Mouse (Mus musculus) bone marrow, adult 2 months (tissue): Measurements from ENCODE around the gene Fads6. TPM values are rescaled to one million over a fixed set of nuclear protein-coding genes. Genes with fewer than 3 reads are reported as not detected.

Source experiments
- H3K27ac ChIP-seq: fragments of 200-500 bp; 2 replicates; pipeline ENCODE4 v1.5.1; 2012; ENCODE audit warnings: low read depth, mild to moderate bottlenecking, control low read depth, inconsistent platforms, low read length; ENCODE audit not compliant: control insufficient read depth, poor library complexity, insufficient read depth
- H3K4me1 ChIP-seq: fragments of 200-500 bp; 2 replicates; pipeline ENCODE4 v1.6.1; 2011; ENCODE audit warnings: low read length; ENCODE audit not compliant: control insufficient read depth, insufficient read depth
- H3K4me3 ChIP-seq: fragments of 200-500 bp; replicated peaks from 2 replicates; pipeline ENCODE3; 2011; ENCODE audit warnings: mild to moderate bottlenecking, low read depth, low read length, control low read depth; ENCODE audit not compliant: control insufficient read depth
- CTCF ChIP-seq: fragments of 200-500 bp; IDR thresholded peaks from 2 replicates; pipeline ENCODE4 v1.5.1; 2011; ENCODE audit warnings: low read length, control low read depth; ENCODE audit not compliant: control insufficient read depth, insufficient read depth
- POLR2A ChIP-seq: fragments of 200-500 bp; IDR thresholded peaks from 2 replicates; pipeline ENCODE4 v1.6.1; 2011; ENCODE audit warnings: low read depth, mild to moderate bottlenecking, control low read depth, low read length, borderline replicate concordance; ENCODE audit not compliant: control insufficient read depth
- WGBS: fragments of 180-500 bp; shearing (Covaris S2); methylation state at CpG from one replicate; pipeline ENCODE4 v1.1.7; 2018; 5-methylcytosine and 5-hydroxymethylcytosine counted together
- polyA plus RNA-seq: library from polyadenylated mRNA; stranded (reverse); fragments of >200 nt; gene quantifications from 2 replicates; pipeline ENCODE4 v1.2.4, GENCODE M21; 2011; ENCODE audit warnings: low replicate concordance; ENCODE audit not compliant: missing spikeins, insufficient read depth, insufficient read length

The Fads6 gene
- polyA plus RNA-seq, 1 experiment, result 1.4 TPM

DNA sequence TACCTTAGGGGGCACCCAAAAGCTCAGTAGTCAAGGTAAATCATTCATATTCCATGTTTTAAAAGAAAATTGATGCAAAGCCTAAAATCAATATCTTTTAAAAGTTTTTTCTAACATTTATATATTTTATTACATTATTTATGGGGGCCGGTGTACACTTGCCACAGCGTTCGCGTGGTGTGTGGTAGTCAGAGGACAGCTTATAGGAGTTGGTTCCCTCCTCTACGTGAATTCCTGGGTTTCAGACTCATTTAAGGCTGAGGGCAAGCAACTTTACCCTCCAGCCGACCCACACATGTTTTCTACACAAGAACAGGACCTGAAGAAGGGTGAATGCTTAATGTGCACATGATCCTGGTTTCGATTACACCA, 19.9 kb downstream of the Fads6 start:
- Histone ChIP-seq H3K4me3 (peak overlapping the region; percentile 74), H3K4me1 (peaks cover 2% of the 10 kb centered on the region; the same call in 1 of the 2 replicates), H3K27ac (peak overlapping the region; percentile 67)
- 12% methylated on average over 7 of the region's 7 CpGs for WGBS
- TF ChIP-seq POLR2A, result no peak
- no peak for TF ChIP-seq CTCF

GRCm38 (mm10) chr11:115276780-115277603, 20.5 kb downstream of the Fads6 start, which contains the start of gene Fdxr:
Gene Fdxr (minus strand): TSS chr11:115277050.
- under 1% methylated on average over 42 of the region's 42 CpGs for WGBS
- peak; percentile 99 for TF ChIP-seq POLR2A
- no peak for TF ChIP-seq CTCF
- peak within 1 kb of the TSS; percentile 80 for H3K27ac ChIP-seq
- H3K4me3 ChIP-seq, result peak within 1 kb of the TSS; percentile 74
- peaks cover 2% of the 10 kb centered on the region; the same call in 1 of the 2 replicates for H3K4me1 ChIP-seq

GRCm38 (mm10) chr11:115275954-115276353, 21.5 kb downstream of the Fads6 start:
- no peak for TF ChIP-seq CTCF
- no peak for TF ChIP-seq POLR2A
- Histone ChIP-seq H3K4me3 (no peak overlapping the region), H3K27ac (no peak overlapping the region), H3K4me1 (peaks cover 2% of the 10 kb centered on the region; the same call in 1 of the 2 replicates)
- WGBS, result 60% methylated on average over 3 of the region's 3 CpGs

DNA sequence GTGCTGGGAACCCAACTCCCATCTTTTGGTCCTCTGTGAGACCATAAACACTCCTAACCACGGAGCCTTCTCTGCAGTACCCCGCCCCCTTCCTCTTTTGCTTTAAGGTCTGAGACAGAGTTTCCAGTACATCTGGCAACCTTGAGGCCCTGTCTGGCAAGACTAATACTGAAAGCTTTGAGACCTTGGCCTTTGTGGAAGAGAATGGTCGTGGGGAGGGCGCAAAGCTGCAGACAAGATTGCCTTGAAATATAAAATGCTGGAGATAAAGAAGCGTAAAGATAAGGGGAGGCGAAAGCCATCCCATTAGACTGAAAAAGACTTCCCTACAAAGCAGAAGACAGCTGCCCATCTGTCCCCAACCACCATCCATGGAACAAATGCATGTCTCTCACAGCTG, 22.0 kb downstream of the Fads6 start:
- 45% methylated on average over 6 of the region's 6 CpGs for WGBS
- TF ChIP-seq POLR2A, result no peak
- no peak for TF ChIP-seq CTCF
- H3K4me3 ChIP-seq, result no peak overlapping the region

GRCm38 (mm10) chr11:115274771-115275170, 22.7 kb downstream of the Fads6 start:
- WGBS, result 96% methylated on average over 6 of the region's 6 CpGs
- Histone ChIP-seq H3K4me3 (no peak overlapping the region), H3K4me1 (peaks cover 2% of the 10 kb centered on the region; the same call in 1 of the 2 replicates), H3K27ac (no peak overlapping the region)
- TF ChIP-seq CTCF, result no peak
- no peak for TF ChIP-seq POLR2A

More for the DNA sequence above, 22.0 kb downstream of the Fads6 start:
- H3K4me1 ChIP-seq, result peaks cover 2% of the 10 kb centered on the region; the same call in 1 of the 2 replicates
- no peak overlapping the region for H3K27ac ChIP-seq

DNA sequence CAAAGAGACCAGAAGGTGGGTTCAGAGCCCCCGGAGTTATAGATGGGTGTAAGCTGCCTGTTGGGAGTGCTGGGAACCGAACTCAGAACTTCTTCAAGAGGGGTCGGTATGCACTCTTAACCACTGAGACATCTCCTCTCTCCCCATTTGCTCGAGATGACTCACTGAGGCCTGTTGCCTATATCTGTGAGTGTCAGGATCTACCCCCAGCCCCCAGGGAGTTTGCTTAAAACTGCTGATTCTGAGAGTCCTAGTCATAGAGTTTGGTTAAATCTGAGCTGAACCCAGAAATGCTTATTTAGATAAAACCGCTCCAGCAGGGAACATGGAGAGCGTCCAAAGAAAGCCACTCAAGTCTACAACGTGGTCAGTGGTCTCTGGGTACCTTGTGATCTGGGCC, 23.3 kb downstream of the Fads6 start:
- Histone ChIP-seq H3K4me1 (peaks cover 2% of the 10 kb centered on the region; the same call in 1 of the 2 replicates), H3K27ac (no peak overlapping the region), H3K4me3 (no peak overlapping the region)
- WGBS, result 83% methylated on average over 7 of the region's 7 CpGs
- TF ChIP-seq POLR2A, result no peak
- TF ChIP-seq CTCF, result no peak

GRCm38 (mm10) chr11:115273735-115274134, 23.7 kb downstream of the Fads6 start:
- peaks cover 2% of the 10 kb centered on the region; the same call in 1 of the 2 replicates for H3K4me1 ChIP-seq
- 79% methylated on average over 7 of the region's 7 CpGs for WGBS

GRCm38 (mm10) chr11:115272894-115273498, 24.5 kb downstream of the Fads6 start:
- no peak for TF ChIP-seq CTCF
- TF ChIP-seq POLR2A, result no peak
- H3K4me1 ChIP-seq, result peaks cover 2% of the 10 kb centered on the region; the same call in 1 of the 2 replicates
- no peak overlapping the region for H3K4me3 ChIP-seq
- H3K27ac ChIP-seq, result no peak overlapping the region
- WGBS, result 80% methylated on average over 10 of the region's 10 CpGs

More at GRCm38 (mm10) chr11:115273735-115274134, 23.7 kb downstream of the Fads6 start:
- no peak overlapping the region for H3K27ac ChIP-seq
- H3K4me3 ChIP-seq, result no peak overlapping the region
- TF ChIP-seq POLR2A (no peak), CTCF (no peak)
